Mouse (Mus musculus) G1E (cell line): ENCODE data around the gene Rufy4.

ENCODE experiments used
- CTCF ChIP-seq: IDR thresholded peaks from 2 replicates; pipeline ENCODE4 v1.5.1; 2012; ENCODE audit warnings: low read depth, low read length, inconsistent platforms, mixed read lengths
- TAL1 ChIP-seq: conservative IDR thresholded peaks from 2 replicates; pipeline ENCODE4 v1.6.1; 2012; ENCODE audit warnings: low read depth, low read length, inconsistent platforms, mixed read lengths

GRCm38 (mm10) chr1:74107931-74108618 is 17.3 kb upstream of the Rufy4 start:
- TF ChIP-seq CTCF: no peak
- no peak for TF ChIP-seq TAL1
